Mouse (Mus musculus): ENCODE measurements at regions not wholly inside any gene's neighbourhood (a gene's known extent, or its start where the extent isn't known, plus 50 kb on each side); places are given as distances from the start of the nearest gene placed in this dataset.

GRCm38 (mm10) chr9:46478611-46479010 is 158.8 kb upstream of the 4931429L15Rik start:
- Histone ChIP-seq H3K27ac (ENCODE audit: low read depth, low read length) (no peak overlapping the region), H3K9ac (ENCODE audit: low read depth, low read length) (no peak overlapping the region), H3K36me3 (ENCODE audit: control insufficient read depth, insufficient read depth, low read length) (no peaks in the 10 kb centered on the region), H3K4me3 (ENCODE audit: low read depth, low read length) (no peak overlapping the region), H3K4me1 (replicated peaks; ENCODE audit: control insufficient read depth, insufficient read depth, low read length) (peaks cover 22% of the 10 kb centered on the region), H3K27me3 (ENCODE audit: control insufficient read depth, insufficient read depth, low read length) (peaks cover 7% of the 10 kb centered on the region; the same call in 1 of the 2 replicates), H3K4me2 (replicated peaks; ENCODE audit: low read depth, low read length) (no peak overlapping the region), H3K9me3 (ENCODE audit: control insufficient read depth, low read length) (no peaks in the 10 kb centered on the region)
- WGBS = 48% methylated on average over 2 of the region's 2 CpGs
- no peak for DNase-seq (ENCODE audit: low spot score)
- ATAC-seq (ENCODE audit: low FRiP score) = no peak

GRCm38 (mm10) chr9:46476516-46476915 is 156.7 kb upstream of the 4931429L15Rik start:
- Histone ChIP-seq H3K27ac (ENCODE audit: low read depth, low read length) (no peak overlapping the region), H3K9me3 (ENCODE audit: control insufficient read depth, low read length) (no peaks in the 10 kb centered on the region), H3K9ac (ENCODE audit: low read depth, low read length) (no peak overlapping the region), H3K4me3 (ENCODE audit: low read depth, low read length) (no peak overlapping the region), H3K27me3 (ENCODE audit: control insufficient read depth, insufficient read depth, low read length) (peaks cover 7% of the 10 kb centered on the region; the same call in 1 of the 2 replicates), H3K4me1 (replicated peaks; ENCODE audit: control insufficient read depth, insufficient read depth, low read length) (peaks cover 9% of the 10 kb centered on the region), H3K4me2 (replicated peaks; ENCODE audit: low read depth, low read length) (no peak overlapping the region), H3K36me3 (ENCODE audit: control insufficient read depth, insufficient read depth, low read length) (no peaks in the 10 kb centered on the region)
- WGBS = 49% methylated on average over 5 of the region's 5 CpGs
- ATAC-seq (ENCODE audit: low FRiP score) (no peak), DNase-seq (ENCODE audit: low spot score) (no peak)

DNA sequence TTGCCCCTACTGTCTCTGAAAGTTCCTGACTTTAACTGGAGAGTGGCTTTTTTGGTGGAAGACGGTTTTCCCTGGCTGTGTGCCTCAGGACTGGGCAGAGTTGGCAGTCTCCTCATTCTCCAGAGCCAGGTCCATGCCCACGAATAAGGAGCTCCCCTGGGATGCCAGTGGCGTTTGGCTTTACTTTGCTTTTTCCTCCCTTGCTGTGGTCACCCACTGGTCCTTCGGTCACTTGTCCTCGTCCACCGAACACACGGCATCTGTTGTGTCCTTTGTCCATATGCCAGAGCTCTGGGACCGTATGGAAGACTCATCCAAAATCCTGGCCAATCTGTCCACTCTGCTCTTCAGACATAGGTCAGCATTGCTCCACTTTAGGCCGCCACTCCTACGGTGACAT is 153.9 kb upstream of the 4931429L15Rik start:
- WGBS = 88% methylated on average over 10 of the region's 10 CpGs
- no peak for DNase-seq (ENCODE audit: low spot score)

GRCm38 (mm10) chr9:46469521-46469920 is 149.7 kb upstream of the 4931429L15Rik start:
- 73% methylated on average over 7 of the region's 7 CpGs for WGBS
- no peaks in the 10 kb centered on the region for H3K9me3 ChIP-seq (ENCODE audit: control insufficient read depth, low read length)
- no peak overlapping the region for H3K27ac ChIP-seq (ENCODE audit: low read depth, low read length)
- H3K4me1 ChIP-seq (replicated peaks; ENCODE audit: control insufficient read depth, insufficient read depth, low read length) = 0 out of 2 replicates have a peak, but pooled peaks cover 3% of the 10 kb centered on the region
- H3K27me3 ChIP-seq (ENCODE audit: control insufficient read depth, insufficient read depth, low read length) = no peaks in the 10 kb centered on the region
- DNase-seq (ENCODE audit: low spot score) (no peak), ATAC-seq (ENCODE audit: low FRiP score) (no peak)
- no peak overlapping the region for H3K9ac ChIP-seq (ENCODE audit: low read depth, low read length)
- no peak overlapping the region for H3K4me2 ChIP-seq (replicated peaks; ENCODE audit: low read depth, low read length)
- no peak overlapping the region for H3K4me3 ChIP-seq (ENCODE audit: low read depth, low read length)
- H3K36me3 ChIP-seq (ENCODE audit: control insufficient read depth, insufficient read depth, low read length) = no peaks in the 10 kb centered on the region

More for the DNA sequence above, 153.9 kb upstream of the 4931429L15Rik start:
- Histone ChIP-seq H3K4me2 (replicated peaks; ENCODE audit: low read depth, low read length) (no peak overlapping the region), H3K27me3 (ENCODE audit: control insufficient read depth, insufficient read depth, low read length) (peaks cover 7% of the 10 kb centered on the region; the same call in 1 of the 2 replicates), H3K9me3 (ENCODE audit: control insufficient read depth, low read length) (no peaks in the 10 kb centered on the region), H3K27ac (ENCODE audit: low read depth, low read length) (no peak overlapping the region), H3K9ac (ENCODE audit: low read depth, low read length) (no peak overlapping the region), H3K36me3 (ENCODE audit: control insufficient read depth, insufficient read depth, low read length) (no peaks in the 10 kb centered on the region), H3K4me3 (ENCODE audit: low read depth, low read length) (no peak overlapping the region), H3K4me1 (replicated peaks; ENCODE audit: control insufficient read depth, insufficient read depth, low read length) (0 out of 2 replicates have a peak, but pooled peaks cover 3% of the 10 kb centered on the region)
- no peak for ATAC-seq (ENCODE audit: low FRiP score)

GRCm38 (mm10) chr9:46468306-46468705 is 148.5 kb upstream of the 4931429L15Rik start:
- Histone ChIP-seq H3K4me2 (replicated peaks; ENCODE audit: low read depth, low read length) (no peak overlapping the region), H3K9ac (ENCODE audit: low read depth, low read length) (no peak overlapping the region), H3K9me3 (ENCODE audit: control insufficient read depth, low read length) (no peaks in the 10 kb centered on the region), H3K27ac (ENCODE audit: low read depth, low read length) (no peak overlapping the region), H3K36me3 (ENCODE audit: control insufficient read depth, insufficient read depth, low read length) (no peaks in the 10 kb centered on the region), H3K27me3 (ENCODE audit: control insufficient read depth, insufficient read depth, low read length) (no peaks in the 10 kb centered on the region), H3K4me1 (replicated peaks; ENCODE audit: control insufficient read depth, insufficient read depth, low read length) (0 out of 2 replicates have a peak, but pooled peaks cover 3% of the 10 kb centered on the region), H3K4me3 (ENCODE audit: low read depth, low read length) (no peak overlapping the region)
- WGBS = 38% methylated on average over 2 of the region's 2 CpGs
- no peak for DNase-seq (ENCODE audit: low spot score)
- no peak for ATAC-seq (ENCODE audit: low FRiP score)

- H3K36me3 ChIP-seq (ENCODE audit: control insufficient read depth, insufficient read depth, low read length) = no peaks in the 10 kb centered on the region
- ATAC-seq (ENCODE audit: low FRiP score) (no peak), DNase-seq (ENCODE audit: low spot score) (no peak)
- 0 out of 2 replicates have a peak, but pooled peaks cover 3% of the 10 kb centered on the region for H3K4me1 ChIP-seq (replicated peaks; ENCODE audit: control insufficient read depth, insufficient read depth, low read length)
- no peak overlapping the region for H3K27ac ChIP-seq (ENCODE audit: low read depth, low read length)
- H3K9ac ChIP-seq (ENCODE audit: low read depth, low read length) = no peak overlapping the region
- WGBS = 73% methylated on average over 3 of the region's 3 CpGs
- no peak overlapping the region for H3K4me3 ChIP-seq (ENCODE audit: low read depth, low read length)
- no peaks in the 10 kb centered on the region for H3K9me3 ChIP-seq (ENCODE audit: control insufficient read depth, low read length)
- H3K4me2 ChIP-seq (replicated peaks; ENCODE audit: low read depth, low read length) = no peak overlapping the region
- no peaks in the 10 kb centered on the region for H3K27me3 ChIP-seq (ENCODE audit: control insufficient read depth, insufficient read depth, low read length)
Observed at GRCm38 (mm10) chr9:46467671-46468070, 147.9 kb upstream of the 4931429L15Rik start.

GRCm38 (mm10) chr9:46462681-46463080 is 142.9 kb upstream of the 4931429L15Rik start:
- no peak overlapping the region for H3K9ac ChIP-seq (ENCODE audit: low read depth, low read length)
- 92% methylated on average over 5 of the region's 5 CpGs for WGBS
- no peaks in the 10 kb centered on the region for H3K27me3 ChIP-seq (ENCODE audit: control insufficient read depth, insufficient read depth, low read length)
- H3K4me1 ChIP-seq (replicated peaks; ENCODE audit: control insufficient read depth, insufficient read depth, low read length) = no peaks in the 10 kb centered on the region
- no peaks in the 10 kb centered on the region for H3K36me3 ChIP-seq (ENCODE audit: control insufficient read depth, insufficient read depth, low read length)
- no peak overlapping the region for H3K27ac ChIP-seq (ENCODE audit: low read depth, low read length)
- no peak overlapping the region for H3K4me3 ChIP-seq (ENCODE audit: low read depth, low read length)
- ATAC-seq (ENCODE audit: low FRiP score) (no peak), DNase-seq (ENCODE audit: low spot score) (no peak)
- H3K4me2 ChIP-seq (replicated peaks; ENCODE audit: low read depth, low read length) = no peak overlapping the region
- H3K9me3 ChIP-seq (ENCODE audit: control insufficient read depth, low read length) = no peaks in the 10 kb centered on the region

- 75% methylated on average over 6 of the region's 6 CpGs for WGBS
- no peak overlapping the region for H3K4me2 ChIP-seq (replicated peaks; ENCODE audit: low read depth, low read length)
- ATAC-seq (ENCODE audit: low FRiP score) = no peak
- H3K36me3 ChIP-seq (ENCODE audit: control insufficient read depth, insufficient read depth, low read length) = no peaks in the 10 kb centered on the region
- no peak for DNase-seq (ENCODE audit: low spot score)
- H3K27ac ChIP-seq (ENCODE audit: low read depth, low read length) = no peak overlapping the region
- no peaks in the 10 kb centered on the region for H3K4me1 ChIP-seq (replicated peaks; ENCODE audit: control insufficient read depth, insufficient read depth, low read length)
- H3K4me3 ChIP-seq (ENCODE audit: low read depth, low read length) = no peak overlapping the region
- no peaks in the 10 kb centered on the region for H3K27me3 ChIP-seq (ENCODE audit: control insufficient read depth, insufficient read depth, low read length)
- H3K9me3 ChIP-seq (ENCODE audit: control insufficient read depth, low read length) = no peaks in the 10 kb centered on the region
- H3K9ac ChIP-seq (ENCODE audit: low read depth, low read length) = no peak overlapping the region
Observed at GRCm38 (mm10) chr9:46457945-46458344, 138.2 kb upstream of the 4931429L15Rik start.

DNA sequence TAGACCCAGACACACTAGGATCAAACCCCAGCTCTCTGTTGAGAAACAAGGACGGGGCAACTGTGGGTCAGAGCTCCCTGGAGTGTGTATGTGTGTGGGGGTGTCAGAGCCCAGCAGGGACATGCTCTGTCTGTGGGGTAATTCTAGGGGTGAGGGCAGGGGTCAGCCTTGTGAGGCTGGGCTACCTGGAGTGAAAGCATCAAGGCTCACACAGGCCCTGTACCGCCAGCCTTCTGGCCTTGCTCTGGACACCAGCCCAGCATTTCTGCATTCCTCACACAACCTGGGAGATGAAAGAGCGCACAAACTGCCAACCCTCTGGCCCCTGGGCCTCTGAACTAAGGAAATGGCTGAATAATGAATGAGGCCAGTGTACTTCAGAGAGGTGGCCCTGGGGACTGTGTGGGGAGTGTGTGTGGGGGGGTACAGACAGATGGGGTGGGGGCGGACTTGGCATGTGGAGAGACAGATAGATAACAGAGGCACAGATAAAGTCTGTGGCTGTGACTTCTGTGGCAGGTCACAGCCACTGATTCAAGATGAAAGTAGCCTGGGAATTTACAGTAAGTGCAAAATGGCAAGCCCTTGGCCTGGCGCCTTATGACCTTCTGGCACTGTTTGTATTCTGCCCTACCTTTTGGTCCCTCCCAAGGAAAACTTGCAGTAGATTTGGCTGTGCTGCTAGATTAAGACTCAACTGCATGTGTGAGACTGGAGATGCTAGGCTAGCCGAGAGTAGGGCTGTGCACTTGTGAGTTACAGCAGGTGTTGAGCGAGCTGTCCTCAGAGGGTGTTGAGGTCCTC is 135.2 kb upstream of the 4931429L15Rik start:
- no peaks in the 10 kb centered on the region for H3K36me3 ChIP-seq (ENCODE audit: control insufficient read depth, insufficient read depth, low read length)
- H3K4me1 ChIP-seq (replicated peaks; ENCODE audit: control insufficient read depth, insufficient read depth, low read length) = no peaks in the 10 kb centered on the region
- no peak overlapping the region for H3K4me2 ChIP-seq (replicated peaks; ENCODE audit: low read depth, low read length)
- no peak overlapping the region for H3K4me3 ChIP-seq (ENCODE audit: low read depth, low read length)
- no peak overlapping the region for H3K9ac ChIP-seq (ENCODE audit: low read depth, low read length)
- DNase-seq (ENCODE audit: low spot score) (no peak), ATAC-seq (ENCODE audit: low FRiP score) (no peak)
- H3K27ac ChIP-seq (ENCODE audit: low read depth, low read length) = no peak overlapping the region
- H3K9me3 ChIP-seq (ENCODE audit: control insufficient read depth, low read length) = no peaks in the 10 kb centered on the region
- H3K27me3 ChIP-seq (ENCODE audit: control insufficient read depth, insufficient read depth, low read length) = no peaks in the 10 kb centered on the region
- 47% methylated on average over 7 of the region's 7 CpGs for WGBS
